9 mouse cellular contexts compared by ENCODE assay signal in the genomic region with DNA sequence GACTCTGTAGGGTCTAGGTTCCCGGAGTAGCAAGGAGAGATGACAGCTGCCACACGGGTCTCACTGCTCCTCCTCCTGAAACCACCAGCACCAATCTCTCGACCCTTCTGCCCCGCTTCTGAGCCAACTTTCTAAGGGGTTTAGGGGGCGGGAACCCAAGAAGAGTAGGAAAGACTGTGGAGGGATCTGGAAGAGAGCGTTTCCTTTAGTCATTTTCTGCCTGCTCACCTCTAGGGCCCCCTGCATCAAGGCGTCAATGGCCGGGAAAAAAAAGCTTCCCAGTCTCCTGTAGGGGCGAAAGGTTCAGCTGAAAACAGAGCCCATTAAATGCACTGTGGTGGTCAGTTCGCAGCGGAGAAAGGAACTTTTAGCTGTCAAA. TPM values are rescaled to one million over a fixed set of nuclear protein-coding genes. Genes with fewer than 3 reads are reported as not detected.
A peak's percentile ranks its signal among the peaks of the same experiment; 100 is the strongest.
DNase-seq lines count a peak whose midpoint lies in the region; ATAC-seq and TF ChIP-seq lines count a peak whose summit lies in the region.
"Had no signal": no experiment of that assay in that cellular context is flagged by ENCODE, and none has a peak within 500 bp of the region (broad histone marks: within the 10 kb centered on the region; RNA-seq: fewer than 3 reads in every experiment).

No protein-coding gene starts in this region.

- no peak for TF ChIP-seq CTCF in heart, adult 2 months (IDR thresholded peaks at IDR 0.05)
- TF ChIP-seq CTCF in E14TG2a.4 (conservative IDR thresholded peaks at IDR 0.05; ENCODE audit: low read length): 0 out of 2 replicates have a peak, but pooled peaks have one; percentile 3

- H3K4me2 ChIP-seq in forebrain, embryonic 14.5 days (ENCODE audit: low read length): peak overlapping the region; percentile 96
- peak overlapping the region; percentile 64 for H3K4me2 ChIP-seq in liver, embryonic 13.5 days

- H3K27me3 ChIP-seq in heart, adult 2 months (ENCODE audit: control insufficient read depth, insufficient read depth, low read length): no peaks in the 10 kb centered on the region; the same call in 1 of the 2 replicates
- peaks cover 22% of the 10 kb centered on the region for H3K27me3 ChIP-seq in E14TG2a.4 (ENCODE audit: insufficient read depth, low read length)
- no peaks in the 10 kb centered on the region for H3K27me3 ChIP-seq in forebrain, embryonic 14.5 days (replicated peaks; ENCODE audit: control insufficient read depth, insufficient read depth, low read length)
- H3K27me3 ChIP-seq in liver, embryonic 13.5 days: peaks cover 14% of the 10 kb centered on the region

- H3K79me2 ChIP-seq in heart, adult 2 months (replicated peaks; ENCODE audit: control insufficient read depth, insufficient read depth, low read length): no peaks in the 10 kb centered on the region

- peak overlapping the region; percentile 10; the same call in 1 of the 2 replicates for H3K4me3 ChIP-seq in heart, adult 2 months
- H3K4me3 ChIP-seq in E14TG2a.4 (replicated peaks; ENCODE audit: low read length): peak overlapping the region; percentile 80
- peak overlapping the region; percentile 51 for H3K4me3 ChIP-seq in forebrain, embryonic 14.5 days (ENCODE audit: low read depth, low read length)
- H3K4me3 ChIP-seq in liver, embryonic 13.5 days (replicated peaks): peak overlapping the region; percentile 43

- H3K27ac ChIP-seq in heart, adult 2 months: no peak overlapping the region
- no peak overlapping the region for H3K27ac ChIP-seq in forebrain, embryonic 14.5 days (ENCODE audit: low read depth, low read length)
- H3K27ac ChIP-seq in liver, embryonic 13.5 days: no peak overlapping the region

- no peak overlapping the region for H3K9ac ChIP-seq in heart, adult 2 months (ENCODE audit: low read depth, low read length)
- H3K9ac ChIP-seq in forebrain, embryonic 14.5 days (ENCODE audit: low read length): peak overlapping the region; percentile 63
- H3K9ac ChIP-seq in liver, embryonic 13.5 days: no peak overlapping the region

- WGBS in heart, adult 2 months: under 1% methylated on average over 11 of the region's 11 CpGs
- WGBS in forebrain, embryonic 14.5 days: 0% methylated on average over 11 of the region's 11 CpGs
- whole genome bisulfite sequencing in liver, embryonic 13.5 days (ENCODE audit: insufficient replicate concordance): 3% methylated on average over 11 of the region's 11 CpGs

- H3K4me1 ChIP-seq in heart, adult 2 months (ENCODE audit: control insufficient read depth, insufficient read depth, low read length): no peaks in the 10 kb centered on the region
- H3K4me1 ChIP-seq in E14TG2a.4 (replicated peaks; ENCODE audit: low read depth, low read length): peaks cover 6% of the 10 kb centered on the region; the same call in 1 of the 2 replicates
- no peaks in the 10 kb centered on the region for H3K4me1 ChIP-seq in forebrain, embryonic 14.5 days (ENCODE audit: control insufficient read depth, insufficient read depth, low read length)
- H3K4me1 ChIP-seq in liver, embryonic 13.5 days (replicated peaks): no peaks in the 10 kb centered on the region; the same call in 1 of the 2 replicates

- TF ChIP-seq POLR2A in heart, adult 2 months (IDR thresholded peaks at IDR 0.05; ENCODE audit: insufficient read depth, low read depth, low read length): no peak

- no peak for TF ChIP-seq EP300 in heart, adult 2 months (IDR thresholded peaks at IDR 0.05; ENCODE audit: insufficient read depth, low read depth, low read length)

- peak; percentile 55 for ATAC-seq in forebrain, embryonic 14.5 days
- ATAC-seq in liver, embryonic 13.5 days (ENCODE audit: low read depth): no peak

- no peak for DNase-seq in heart, adult 2 months
- DNase-seq in heart, adult 11 months: no peak
- DNase-seq in forebrain, embryonic 14.5 days (ENCODE audit: low spot score): no peak
- no peak for DNase-seq in liver, embryonic 13.5 days
- DNase-seq in thymus, postnatal 10 days (ENCODE audit: low spot score in 2 of 2): no peak
- DNase-seq in spleen, postnatal 4 days (ENCODE audit: low spot score in 2 of 2): no peak
- no peak for DNase-seq in thymus, postnatal 4 days

- no peaks in the 10 kb centered on the region for H3K36me3 ChIP-seq in heart, adult 2 months (ENCODE audit: control insufficient read depth, insufficient read depth, low read length)
- H3K36me3 ChIP-seq in E14TG2a.4 (ENCODE audit: insufficient read depth, low read length): no peaks in the 10 kb centered on the region
- no peaks in the 10 kb centered on the region for H3K36me3 ChIP-seq in forebrain, embryonic 14.5 days (ENCODE audit: control insufficient read depth, insufficient read depth, low read length)
- no peaks in the 10 kb centered on the region for H3K36me3 ChIP-seq in liver, embryonic 13.5 days

- no peaks in the 10 kb centered on the region for H3K9me3 ChIP-seq in E14TG2a.4 (ENCODE audit: low read length)
- H3K9me3 ChIP-seq in forebrain, embryonic 14.5 days (replicated peaks; ENCODE audit: control insufficient read depth, low read length): no peaks in the 10 kb centered on the region
- no peaks in the 10 kb centered on the region for H3K9me3 ChIP-seq in liver, embryonic 13.5 days (replicated peaks)

- intact Hi-C loops in heart, adult 2 months (cut with DNase I): no loop called here

RNA-seq across cellular contexts. Expression of gene Zfp804b, which starts 0.4 kb away (rescaled TPM):
- not detected for total RNA-seq in heart, adult 2 months (2021)
- polyA plus RNA-seq in heart, adult 2 months (2012; rRNA removed): not detected in 2 replicates
- polyA plus RNA-seq in forebrain, embryonic 14.5 days (2014; fragmentation: Nextera tagmentation; extraction: Ambion mirVana): 0.47 and 1.6 TPM in 2 replicates
- 0.03 TPM in 2 replicates for polyA plus RNA-seq in liver, embryonic 13.5 days (2015; fragmentation: Nextera tagmentation; extraction: Ambion mirVana)

RNA-seq across cellular contexts. Expression of gene Tex47, which starts 41.1 kb away (rescaled TPM):
- not detected for total RNA-seq in heart, adult 2 months (2021)
- not detected in 2 replicates for polyA plus RNA-seq in heart, adult 2 months (2012; rRNA removed)
- polyA plus RNA-seq in forebrain, embryonic 14.5 days (2014; fragmentation: Nextera tagmentation; extraction: Ambion mirVana): 0.05 and 0.51 TPM in 2 replicates
- not detected in 2 replicates for polyA plus RNA-seq in liver, embryonic 13.5 days (2015; fragmentation: Nextera tagmentation; extraction: Ambion mirVana)
- total RNA-seq: left cerebral cortex, postnatal 25 days had no signal

Comparison
In these comparisons a context has a peak if more than half of its experiments do, and no peak if none do; other contexts are left out.
1. H3K4me3 ChIP-seq: peak in every context shown above with its lines; median percentile 80 in E14TG2a.4; 51 in forebrain, embryonic 14.5 days; 43 in liver, embryonic 13.5 days; 10 in heart, adult 2 months.